Mouse (Mus musculus) left cerebral cortex, adult 11 months (tissue): ENCODE measurements around the gene Ttc23l.
"Not testable (repeated sequence)": the region's sequence is repeated elsewhere in the genome, so short reads cannot be mapped to it uniquely, and the experiment has no call there.

ENCODE experiments used
- DNase-seq: peaks from one replicate; pipeline ENCODE4 v3.0.0; 2022; ENCODE audit warnings: low spot score

The Ttc23l gene

GRCm38 (mm10) chr15:10558465-10558864 lies at the start of gene Ttc23l:
TSS of gene Ttc23l (minus strand) at chr15:10558668.
- DNase-seq: no peak

GRCm38 (mm10) chr15:10599413-10599812 lies 40.9 kb upstream of the Ttc23l start:
- no peak for DNase-seq

- no peak for DNase-seq
Measured at GRCm38 (mm10) chr15:10598259-10599225, 40.1 kb upstream of the Ttc23l start.

- no peak for DNase-seq
Measured at GRCm38 (mm10) chr15:10596871-10597270, 38.4 kb upstream of the Ttc23l start.

GRCm38 (mm10) chr15:10595408-10595807 lies 36.9 kb upstream of the Ttc23l start:
- DNase-seq: no peak

- DNase-seq: no peak
Measured at GRCm38 (mm10) chr15:10594910-10595309, 36.4 kb upstream of the Ttc23l start.

- no peak for DNase-seq
Measured at GRCm38 (mm10) chr15:10593094-10593493, 34.6 kb upstream of the Ttc23l start.

- no peak for DNase-seq
Measured at GRCm38 (mm10) chr15:10586565-10586964, 28.1 kb upstream of the Ttc23l start.

- DNase-seq: no peak
Measured at GRCm38 (mm10) chr15:10584359-10585187, 26.1 kb upstream of the Ttc23l start.

- no peak for DNase-seq
Measured at GRCm38 (mm10) chr15:10583408-10583807, 24.9 kb upstream of the Ttc23l start.

- no peak for DNase-seq
Measured at GRCm38 (mm10) chr15:10579159-10579558, 20.7 kb upstream of the Ttc23l start.

- DNase-seq: no peak
Measured at GRCm38 (mm10) chr15:10566486-10566885, 8.0 kb upstream of the Ttc23l start.

- no peak for DNase-seq
Measured at GRCm38 (mm10) chr15:10564201-10564600, 5.7 kb upstream of the Ttc23l start.

- DNase-seq: no peak
Measured at GRCm38 (mm10) chr15:10562281-10562680, 3.8 kb upstream of the Ttc23l start.

GRCm38 (mm10) chr15:10560005-10560404 lies 1.5 kb upstream of the Ttc23l start:
- DNase-seq: no peak

GRCm38 (mm10) chr15:10554336-10554735 lies 4.1 kb downstream of the Ttc23l start:
- no peak for DNase-seq

GRCm38 (mm10) chr15:10540271-10541088 lies 18.0 kb downstream of the Ttc23l start:
- DNase-seq: no peak

- DNase-seq: no peak
Measured at GRCm38 (mm10) chr15:10535969-10536368, 22.5 kb downstream of the Ttc23l start.

GRCm38 (mm10) chr15:10534591-10534990 lies 23.9 kb downstream of the Ttc23l start:
- no peak for DNase-seq

GRCm38 (mm10) chr15:10533361-10533760 lies 25.1 kb downstream of the Ttc23l start:
- not testable (repeated sequence) for DNase-seq

- DNase-seq: no peak
Measured at GRCm38 (mm10) chr15:10531352-10531751, 27.1 kb downstream of the Ttc23l start.

GRCm38 (mm10) chr15:10525896-10526295 lies 32.6 kb downstream of the Ttc23l start:
- DNase-seq: no peak
